Mouse (Mus musculus): ENCODE measurements around the gene Dgke.

Dgke gene

DNA sequence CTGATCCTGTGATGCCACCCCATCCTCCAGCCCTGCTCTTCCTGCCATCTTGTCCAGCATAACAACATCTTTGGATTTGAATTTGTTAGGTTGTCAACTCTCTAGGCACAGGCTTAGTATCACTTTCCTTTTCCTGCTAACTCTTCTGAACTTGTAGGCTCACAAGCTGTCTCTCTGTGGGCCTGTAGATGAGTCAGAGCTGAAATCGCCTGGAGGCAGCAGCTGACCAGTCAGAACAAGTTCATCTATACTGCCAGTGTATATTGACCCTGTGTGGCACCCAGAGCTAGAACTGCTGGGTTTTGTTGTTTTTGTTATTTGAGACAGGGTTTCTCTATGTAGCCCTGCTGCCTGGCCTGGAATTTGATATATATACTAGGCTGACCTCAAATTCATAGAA, 35.5 kb downstream of the Dgke start:
- no peak for DNase-seq

DNA sequence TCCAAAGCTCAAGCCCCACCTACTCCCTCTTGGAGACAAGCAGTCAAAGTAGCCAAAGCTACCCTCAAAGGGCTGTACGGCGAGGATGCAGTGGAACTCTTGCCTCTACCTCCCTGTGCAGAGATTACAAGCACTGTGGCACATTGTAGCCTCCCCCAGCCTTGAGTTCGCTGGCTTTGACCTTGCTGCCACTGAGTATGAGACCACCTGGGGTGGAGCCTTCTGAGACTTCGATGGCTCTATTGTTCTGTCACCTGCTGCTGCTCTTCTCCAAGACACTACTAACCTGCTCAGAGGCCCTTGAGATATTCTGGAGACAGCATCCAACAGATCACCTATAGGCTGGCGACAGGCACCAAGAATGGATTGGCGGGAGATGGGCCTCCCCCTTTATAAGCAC, 36.1 kb downstream of the Dgke start:
- DNase-seq = no peak

DNA sequence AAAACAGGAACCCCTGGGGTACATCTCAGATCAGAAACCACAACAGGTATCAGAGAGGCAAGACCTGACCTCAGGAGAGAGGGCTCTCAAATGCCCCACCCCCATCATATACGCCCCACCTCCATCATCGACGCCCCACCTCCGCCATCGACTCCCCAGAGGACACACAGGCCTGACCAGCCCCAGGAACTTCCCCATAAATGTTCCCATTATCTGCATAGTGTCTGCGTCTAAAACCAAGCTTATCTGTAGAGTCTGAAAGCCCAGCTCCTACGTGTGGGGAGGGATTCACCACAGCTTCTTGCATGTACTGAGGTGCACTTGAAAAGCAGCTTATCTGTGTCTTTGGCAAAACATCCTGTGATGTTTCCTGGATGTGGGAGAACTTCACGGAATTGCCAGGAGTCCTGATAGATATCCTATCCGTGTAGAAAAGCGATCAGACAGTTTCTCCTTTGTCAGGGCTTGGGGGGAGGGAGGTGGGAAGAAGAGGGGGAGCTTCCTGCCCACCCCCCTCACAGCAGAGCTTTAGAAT, 37.7 kb downstream of the Dgke start:
- no peak for DNase-seq

DNA sequence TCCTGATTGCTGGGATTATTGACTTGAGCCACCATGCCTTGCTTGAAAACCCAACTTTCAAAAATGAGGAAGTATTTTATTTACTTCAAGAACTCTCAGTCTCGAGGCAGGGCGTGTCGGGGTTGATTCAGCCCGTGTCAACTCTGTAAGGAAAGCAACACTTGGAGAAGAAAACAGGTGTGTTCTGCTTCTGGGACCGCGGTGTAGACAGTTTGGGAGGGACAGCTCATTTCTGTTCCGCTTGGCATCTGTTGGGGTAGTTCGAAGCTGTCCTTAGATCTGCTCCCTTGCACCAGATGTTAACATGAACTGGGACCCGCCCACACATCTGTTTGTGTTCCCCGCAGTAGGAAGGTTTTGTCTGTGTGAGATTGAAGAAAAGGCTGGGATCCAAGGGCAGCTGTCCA, 38.7 kb downstream of the Dgke start:
- no peak for DNase-seq

DNA sequence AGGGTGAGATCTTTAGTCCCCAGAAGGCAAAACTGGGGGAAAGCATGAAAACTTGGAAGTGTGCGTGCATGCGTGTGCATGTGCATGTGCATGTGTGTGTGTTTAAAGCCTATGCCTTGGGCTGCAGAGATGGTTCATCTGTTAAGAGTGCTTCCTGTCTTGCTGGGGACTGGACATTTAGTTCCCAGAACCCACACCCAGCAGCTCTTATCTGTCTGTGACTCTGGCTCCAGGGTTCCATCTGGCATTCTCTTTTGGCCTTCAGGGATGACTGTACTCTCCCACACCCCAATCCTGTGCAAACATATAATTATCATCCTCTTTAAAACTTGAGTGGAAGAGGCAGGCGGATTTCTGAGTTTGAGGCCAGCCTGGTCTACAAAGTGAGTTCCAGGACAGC, 40.5 kb downstream of the Dgke start:
- DNase-seq = no peak

DNA sequence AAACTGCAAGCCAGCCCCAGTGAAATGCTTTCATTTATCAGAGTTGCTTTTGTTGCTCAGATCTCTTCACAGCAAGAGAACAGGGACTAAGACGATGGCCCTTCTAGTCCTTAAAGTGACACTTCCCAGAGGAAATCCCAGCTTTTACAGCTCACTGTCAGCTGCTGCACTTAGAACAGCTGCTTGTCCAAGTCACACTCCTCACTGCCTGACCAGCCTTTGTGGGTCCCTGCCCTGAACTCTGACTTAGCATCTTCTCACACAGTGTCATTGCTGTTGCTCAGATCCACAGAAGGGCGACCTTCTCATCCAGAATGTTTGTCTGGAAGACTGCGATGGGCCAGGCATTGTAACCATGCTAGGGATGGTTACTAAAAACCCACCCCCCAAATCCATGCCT, 41.0 kb downstream of the Dgke start:
- DNase-seq = no peak

DNA sequence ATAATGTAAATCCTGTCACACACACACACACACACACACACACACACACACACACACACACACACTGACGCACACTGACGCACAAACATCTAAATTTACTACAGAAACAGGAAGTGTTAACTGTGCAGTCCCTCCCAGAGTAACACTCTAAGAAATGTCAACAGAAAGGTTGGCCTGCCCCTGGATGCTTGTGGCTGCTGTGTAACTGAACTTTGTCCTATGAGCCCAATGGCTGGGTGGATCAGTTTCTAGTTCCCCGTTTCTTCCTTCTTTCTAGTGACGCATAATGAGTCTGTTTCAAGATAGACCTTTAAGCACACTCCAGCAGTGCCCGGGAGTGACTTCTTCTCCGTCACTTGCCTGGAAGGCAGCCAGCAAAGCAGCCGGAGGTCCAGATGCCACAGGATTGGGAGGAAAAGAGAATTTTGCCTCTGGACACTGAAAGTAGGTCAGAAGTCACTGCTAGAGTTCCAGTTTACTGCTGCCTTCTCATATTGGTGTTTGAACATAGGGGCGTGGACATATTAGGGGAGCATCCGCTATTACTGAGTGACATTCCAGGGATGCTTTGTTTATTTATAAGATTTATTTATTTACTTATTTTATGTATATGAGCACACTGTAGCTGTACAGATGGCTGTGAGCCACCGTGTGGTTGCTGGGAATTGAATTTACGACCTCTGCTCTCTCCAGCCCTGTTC, 42.3 kb downstream of the Dgke start:
- DNase-seq = no peak

DNA sequence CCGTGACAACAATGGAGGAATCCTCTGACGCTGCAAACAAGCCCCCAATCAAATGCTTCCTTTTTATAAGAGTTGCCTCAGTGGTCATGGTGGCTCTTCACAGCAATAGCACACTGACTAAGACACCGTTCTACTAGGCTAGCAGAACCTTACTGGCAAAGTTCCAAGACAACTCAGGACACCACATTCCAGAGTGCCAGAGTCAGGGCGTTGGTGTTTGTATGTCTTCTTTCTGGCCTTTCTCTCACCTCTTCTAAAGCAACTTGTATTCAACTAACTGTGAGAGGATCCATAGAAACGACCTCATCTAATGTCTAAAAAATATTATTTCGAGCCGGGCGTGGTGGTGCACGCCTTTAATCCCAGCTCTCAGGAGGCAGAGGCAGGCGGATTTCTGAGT, 43.2 kb downstream of the Dgke start:
- DNase-seq = no peak

DNA sequence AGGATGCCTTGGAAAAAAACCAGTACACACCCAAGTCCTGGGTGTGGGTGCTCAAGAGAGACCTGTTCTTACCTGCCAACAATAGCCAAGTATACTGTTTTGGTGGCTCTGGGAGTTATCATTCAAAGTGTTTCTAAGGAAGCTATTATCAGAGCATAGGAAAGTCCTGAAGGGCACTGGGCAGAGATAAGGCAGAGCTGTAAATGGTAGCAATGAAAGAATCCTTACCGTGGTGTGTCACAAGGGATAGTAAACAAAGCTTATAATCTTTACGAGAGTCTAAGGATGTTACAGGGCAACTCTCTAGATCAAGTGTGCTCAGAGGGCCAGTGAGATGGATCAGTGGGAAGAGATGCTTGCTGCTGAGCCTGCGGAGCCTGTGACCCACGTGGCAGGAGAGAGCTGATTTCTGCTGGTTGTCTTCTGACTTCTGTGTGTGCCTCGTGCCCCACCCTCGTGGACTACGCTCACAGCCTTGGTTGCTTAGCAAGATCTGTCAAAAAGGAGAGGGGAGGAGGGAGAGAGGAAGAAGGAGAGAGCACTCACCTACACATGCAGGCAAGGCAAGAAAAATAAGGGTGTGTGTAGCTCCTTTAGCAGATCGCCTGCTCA, 44.4 kb downstream of the Dgke start:
- peak; percentile 32 for DNase-seq

DNA sequence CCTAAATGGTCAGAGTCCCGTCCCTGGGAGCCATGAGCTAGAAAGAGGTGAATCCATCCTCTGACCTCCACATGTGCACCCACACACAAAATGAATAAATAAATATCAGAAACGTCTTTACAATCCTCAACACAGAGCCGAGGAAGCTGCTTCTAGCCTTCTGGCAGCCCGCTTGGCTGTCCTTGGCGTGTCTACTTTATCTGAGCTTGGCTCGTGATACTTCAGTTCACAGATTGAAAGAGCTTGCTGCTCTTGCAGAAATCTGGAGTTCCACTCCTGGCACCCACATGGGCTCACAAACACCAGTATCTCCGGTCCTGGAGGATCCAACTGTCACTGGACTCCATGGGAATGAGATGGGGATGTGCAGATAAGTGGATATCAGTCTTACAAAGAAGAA, 45.0 kb downstream of the Dgke start:
- DNase-seq = no peak

DNA sequence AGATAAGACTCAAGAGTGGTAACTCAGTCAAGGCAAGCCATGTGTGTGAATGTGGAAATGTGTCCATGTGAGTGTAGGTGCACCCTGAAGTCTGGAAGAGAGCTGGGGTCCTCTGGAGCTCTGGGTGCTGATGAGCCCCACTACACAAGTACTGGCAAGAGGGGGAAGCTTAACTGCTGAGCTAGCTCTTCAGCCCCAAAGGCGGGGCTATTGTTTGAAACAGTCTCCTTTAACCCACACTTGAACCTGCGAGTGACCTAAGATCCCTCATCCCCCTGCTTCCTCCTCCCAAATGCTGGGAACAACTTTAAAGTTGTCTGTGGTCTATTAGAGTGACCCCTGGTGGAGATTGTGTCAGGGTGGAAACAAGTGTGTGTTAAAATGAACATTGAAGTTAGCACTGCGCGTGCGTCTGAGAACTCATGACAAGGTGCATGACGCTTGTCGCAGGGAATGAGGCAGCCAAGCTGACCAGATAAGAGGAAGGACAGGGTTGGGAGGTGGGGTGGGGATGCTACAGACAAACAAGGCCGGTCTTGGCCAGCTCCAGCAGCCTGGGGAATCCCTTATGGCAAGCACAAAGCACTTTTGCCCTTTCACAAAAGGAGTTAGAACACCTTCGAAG, 45.9 kb downstream of the Dgke start:
- no peak for DNase-seq

DNA sequence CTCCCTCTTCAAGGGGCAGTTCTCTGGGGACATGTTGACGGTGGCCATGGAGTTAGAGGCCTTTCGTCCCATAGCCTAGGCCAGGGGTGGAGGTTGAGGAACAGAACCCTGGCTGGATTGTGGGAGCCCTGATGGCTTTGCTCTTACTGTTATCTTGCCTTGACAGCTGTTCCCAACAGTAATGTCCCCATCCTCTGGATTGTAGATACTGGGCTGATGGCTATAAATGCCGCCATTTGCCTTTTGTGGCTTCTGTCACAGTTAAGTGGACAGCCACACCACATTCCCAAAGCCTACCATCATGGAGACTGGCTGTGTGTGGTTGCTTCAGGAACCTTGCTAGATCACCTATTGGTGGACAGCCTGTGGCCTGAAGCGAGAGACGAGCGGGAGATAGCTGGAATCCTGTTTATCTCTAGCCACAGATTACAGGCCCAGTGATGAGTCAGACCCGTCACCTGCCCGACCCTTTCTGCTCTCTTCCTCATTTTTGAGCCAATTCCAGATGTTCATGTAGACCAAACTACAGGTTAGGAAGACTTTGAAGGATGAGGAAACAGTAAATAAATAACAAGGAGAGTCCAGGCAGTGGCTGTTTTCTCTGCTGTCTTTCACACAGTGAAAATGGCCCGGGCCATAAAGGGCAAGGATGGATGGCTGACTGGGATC, 49.0 kb downstream of the Dgke start:
- no peak for DNase-seq

DNA sequence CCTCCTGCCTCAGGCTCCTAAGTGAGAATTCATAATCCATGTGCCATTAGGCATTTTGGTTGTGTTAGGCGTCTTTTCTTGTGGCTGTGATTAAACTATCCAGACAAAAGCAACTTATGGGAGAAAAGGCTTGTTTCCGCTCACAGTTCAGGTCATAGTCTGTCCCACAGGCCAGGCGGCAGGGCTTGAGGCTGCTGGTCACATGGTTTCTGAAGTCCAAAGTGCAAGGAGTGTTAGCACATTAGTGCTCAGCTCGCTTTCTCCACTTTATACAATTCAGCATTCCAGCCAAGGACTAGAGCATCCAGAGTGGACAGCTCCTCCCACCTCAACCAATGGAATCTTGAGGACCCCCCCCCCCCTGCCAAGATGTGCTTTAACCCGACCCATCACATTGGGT, 54.4 kb downstream of the Dgke start:
- DNase-seq = no peak

DNA sequence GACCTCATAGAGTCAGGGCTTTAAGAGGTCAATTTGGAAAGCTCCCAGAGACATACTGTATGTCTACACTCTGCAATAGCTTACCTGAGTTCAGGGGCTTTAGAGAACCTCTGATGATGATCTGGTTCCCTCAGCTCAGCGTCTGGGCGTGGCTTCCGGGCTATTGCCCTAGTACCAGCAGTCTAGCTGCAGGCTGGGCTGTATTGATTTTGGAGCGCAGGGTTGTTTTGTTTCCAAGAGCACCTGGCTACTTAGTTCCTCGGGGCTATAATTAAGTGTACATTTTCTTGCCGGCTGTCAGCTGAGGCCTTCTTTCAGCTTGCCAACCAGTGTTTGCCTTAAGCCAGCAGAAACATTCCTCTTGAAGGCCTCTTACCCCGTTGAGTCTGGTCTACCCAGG, 57.2 kb downstream of the Dgke start:
- no peak for DNase-seq

DNA sequence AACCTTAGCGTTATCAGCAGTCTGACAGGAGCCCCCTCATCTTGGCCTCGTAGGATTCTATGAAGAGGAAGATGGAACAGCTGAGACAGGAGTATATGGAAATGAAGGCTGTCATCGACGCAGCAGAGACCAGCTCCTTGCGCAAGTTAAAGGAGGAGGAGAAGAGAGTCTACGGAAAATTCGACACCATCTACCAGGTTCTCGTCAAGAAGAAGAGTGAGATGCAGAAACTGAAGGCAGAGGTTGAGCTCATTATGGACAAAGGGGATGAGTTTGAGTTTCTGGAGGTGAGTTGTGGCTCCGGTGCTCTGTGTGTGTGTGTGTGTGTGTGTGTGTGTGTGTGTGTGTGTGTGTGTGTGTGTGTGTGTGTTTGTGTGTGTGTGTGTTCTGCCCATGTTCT, 57.6 kb downstream of the Dgke start:
- no peak for DNase-seq

DNA sequence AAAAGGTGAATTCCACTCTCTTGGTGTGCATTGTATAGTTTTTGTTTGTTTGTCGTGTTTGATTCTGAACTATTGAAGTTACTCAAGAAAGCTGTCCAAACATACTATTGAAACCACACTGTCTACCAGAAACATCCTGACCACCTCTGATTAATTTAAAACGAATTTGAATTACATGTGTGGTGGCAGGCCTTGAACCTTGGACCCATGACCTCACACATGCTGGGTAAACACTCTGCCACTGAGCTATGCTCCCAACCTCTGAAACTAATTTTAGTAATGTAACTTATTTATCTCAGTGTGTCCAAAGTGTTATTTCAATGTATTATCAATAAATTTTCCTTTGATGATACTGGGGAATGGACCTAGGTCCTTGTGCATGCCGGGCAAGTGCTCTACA, 59.1 kb downstream of the Dgke start:
- DNase-seq = no peak

DNA sequence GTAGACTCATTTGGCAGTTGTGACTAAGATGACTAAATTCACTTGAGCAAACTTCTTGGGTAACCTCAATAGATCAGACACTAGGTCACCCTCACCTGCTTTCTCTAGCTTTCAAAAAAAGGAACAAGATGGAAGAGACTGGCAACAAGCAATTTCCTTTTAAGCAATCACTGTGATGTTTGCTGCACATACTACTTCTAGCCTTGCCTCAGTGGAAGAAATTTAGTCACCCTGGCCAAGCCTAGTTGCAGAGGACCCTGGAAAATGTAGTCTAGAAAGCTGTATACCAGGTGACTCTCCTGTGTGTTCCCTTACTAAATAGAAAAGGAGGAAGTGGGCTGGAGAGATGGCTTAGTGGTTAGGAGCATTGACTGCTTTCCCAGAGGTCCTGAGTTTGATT, 60.2 kb downstream of the Dgke start:
- DNase-seq = no peak

DNA sequence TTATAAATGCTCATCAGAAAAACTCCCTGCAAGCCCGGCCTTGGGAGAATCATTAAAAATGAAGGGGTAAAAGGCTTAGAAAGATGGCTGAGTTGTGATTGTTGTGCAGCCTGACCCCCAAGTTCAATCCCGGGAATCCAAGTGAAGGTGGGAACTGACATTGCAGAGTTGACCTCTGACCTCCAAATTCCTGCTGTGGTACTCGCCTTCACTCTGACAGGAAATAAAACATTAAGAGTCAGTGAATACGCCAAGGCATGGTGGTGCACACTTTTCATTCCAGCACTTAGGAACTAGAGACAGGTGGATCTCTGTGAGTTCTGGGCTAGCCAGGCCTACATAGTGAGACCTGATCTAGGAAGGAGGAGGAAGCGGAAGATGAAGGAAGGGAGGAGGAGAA, 61.2 kb downstream of the Dgke start:
- DNase-seq = no peak

DNA sequence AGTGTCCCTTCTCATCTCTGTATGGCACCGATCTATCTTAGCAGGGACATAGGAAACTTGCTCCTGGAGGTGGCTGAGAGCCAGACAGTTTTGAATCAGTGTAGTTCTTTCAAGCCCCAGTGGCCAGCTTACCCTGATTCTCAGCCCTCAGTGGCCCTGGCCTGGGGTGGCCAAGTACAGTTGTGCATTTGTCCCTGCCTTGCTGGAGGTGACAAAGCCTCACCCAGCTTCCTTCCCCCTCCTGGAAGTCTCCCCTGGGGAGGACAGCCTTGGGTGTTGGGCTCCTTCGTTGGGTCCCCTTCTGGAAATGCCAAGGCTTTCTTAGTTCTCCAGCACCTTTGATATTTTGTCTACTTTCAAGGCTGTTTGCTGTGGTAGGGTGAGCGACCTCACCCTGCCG, 62.9 kb downstream of the Dgke start:
- no peak for DNase-seq

DNA sequence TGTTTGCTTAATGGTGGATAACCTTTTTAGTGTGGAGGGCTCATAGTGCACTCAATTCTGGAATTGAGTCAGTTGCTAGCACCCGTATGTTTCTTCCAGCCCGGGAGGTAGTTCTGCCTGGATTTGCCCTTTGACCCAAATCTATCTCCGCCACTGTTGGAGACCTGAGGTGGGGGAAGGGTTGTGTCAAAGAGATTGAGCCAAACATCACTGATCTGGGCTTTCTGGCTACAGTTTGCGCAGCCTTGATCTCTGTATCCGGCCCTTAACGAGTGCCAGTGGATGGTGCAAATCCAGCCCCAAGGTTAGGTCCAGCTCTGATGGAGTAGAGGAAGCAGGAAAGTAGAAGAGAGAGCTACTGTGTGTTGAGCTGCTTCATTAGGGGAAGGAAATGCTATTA, 63.6 kb downstream of the Dgke start:
- no peak for DNase-seq

DNA sequence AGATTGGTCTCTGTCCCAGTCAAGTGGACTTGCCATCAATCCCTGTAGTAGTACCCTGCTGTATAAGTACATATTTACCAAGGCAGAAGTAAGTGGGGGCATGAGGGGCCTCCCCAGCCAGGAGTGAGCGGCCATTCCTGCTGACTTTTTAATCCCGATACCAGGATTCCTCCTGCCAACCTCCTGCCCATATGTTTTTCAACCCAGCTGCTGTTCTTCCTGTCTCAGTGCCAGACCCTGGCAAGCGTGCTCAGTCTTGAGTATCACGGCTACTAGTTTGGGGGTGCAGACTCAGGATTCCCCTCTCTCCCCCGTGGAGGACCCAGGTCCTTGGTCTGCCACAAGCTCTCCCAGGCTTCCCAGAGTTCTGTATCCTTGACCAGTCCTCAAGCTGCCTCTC, 64.0 kb downstream of the Dgke start:
- DNase-seq = no peak

DNA sequence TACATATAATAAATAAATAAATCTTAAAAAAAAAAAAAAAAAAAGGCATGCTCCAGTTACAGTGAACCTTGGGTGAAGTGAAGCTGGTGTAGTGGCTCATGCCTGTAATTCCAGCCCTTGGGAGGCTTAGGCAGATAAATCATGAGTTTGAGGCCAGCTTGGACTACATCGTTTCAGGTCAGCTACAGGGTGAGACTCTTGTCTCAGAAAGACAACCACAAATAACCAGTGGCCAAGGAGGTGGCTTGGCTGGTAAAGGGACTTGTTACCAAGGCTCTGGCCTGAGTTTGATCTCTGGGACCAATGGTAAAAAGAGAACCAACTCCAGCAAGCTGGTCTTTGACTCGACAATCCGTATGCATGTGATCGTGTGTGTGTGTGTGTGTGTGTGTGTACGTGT, 64.6 kb downstream of the Dgke start:
- no peak for DNase-seq

DNA sequence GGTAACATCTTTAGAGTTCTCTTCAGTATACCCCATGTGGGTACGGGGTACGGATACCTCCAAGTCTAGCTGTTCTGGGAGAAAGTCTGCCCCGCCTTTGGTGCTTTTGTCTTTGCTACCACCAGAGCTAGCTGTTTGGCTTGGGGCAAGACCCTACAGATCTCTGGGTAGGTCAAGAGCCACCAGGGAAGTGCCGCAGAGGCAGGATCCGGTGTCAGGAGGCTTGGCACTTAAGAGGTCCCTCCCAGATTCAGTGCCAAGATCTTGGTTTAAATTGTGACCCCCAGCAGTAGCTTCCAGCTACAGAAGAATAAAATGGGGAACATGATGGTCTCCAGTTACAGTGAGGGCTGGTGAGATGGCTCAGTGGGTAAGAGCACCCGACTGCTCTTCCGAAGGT, 65.1 kb downstream of the Dgke start:
- no peak for DNase-seq

DNA sequence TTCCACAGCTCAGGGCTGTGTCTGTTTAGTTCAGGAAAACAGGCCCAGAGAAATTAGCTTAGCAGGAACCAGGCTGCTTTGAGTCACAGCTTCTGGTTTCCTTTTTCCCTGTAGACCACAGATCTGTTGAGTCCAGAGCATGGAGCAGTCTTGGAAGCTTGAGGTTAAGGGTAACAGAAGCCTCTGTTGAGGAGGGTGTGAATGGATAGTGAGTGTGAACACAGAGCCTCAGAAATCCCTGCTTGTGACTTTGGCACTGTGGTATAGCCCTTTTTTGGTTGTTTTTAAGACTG, 66.2 kb downstream of the Dgke start:
- no peak for DNase-seq

Data from right cerebral cortex, adult 18-20 months (tissue).